Mouse (Mus musculus): Measurements from ENCODE around the gene Grid2ip. TPM values are rescaled to one million over a fixed set of nuclear protein-coding genes. Genes with fewer than 3 reads are reported as not detected.
A peak's percentile ranks its signal among the peaks of the same experiment; 100 is the strongest.

Gene Grid2ip
- total RNA-seq, 2 experiments from 2014 or later, result 1.2 TPM

DNA sequence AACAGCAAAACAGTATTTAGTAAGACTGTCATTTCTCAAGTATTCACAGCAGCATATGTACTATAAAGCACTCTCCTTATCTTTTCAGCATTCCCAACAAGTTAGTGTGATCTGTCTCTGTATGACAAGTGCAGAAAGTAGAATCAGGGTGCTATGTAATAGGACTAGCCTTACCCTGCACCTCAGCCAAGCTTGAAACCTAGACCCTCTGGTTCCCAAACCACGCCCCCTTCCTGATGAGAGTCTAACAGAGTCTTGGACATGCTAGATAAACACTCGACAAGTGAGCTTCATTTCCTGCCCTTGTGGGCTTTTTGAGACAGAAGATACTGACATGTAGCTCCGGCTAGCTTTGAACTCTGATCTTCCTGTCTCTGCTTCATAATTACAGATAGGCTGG is 52.1 kb downstream of the Grid2ip start:
- DNase-seq (ENCODE audit: low spot score in 2 of 2), result no peak

DNA sequence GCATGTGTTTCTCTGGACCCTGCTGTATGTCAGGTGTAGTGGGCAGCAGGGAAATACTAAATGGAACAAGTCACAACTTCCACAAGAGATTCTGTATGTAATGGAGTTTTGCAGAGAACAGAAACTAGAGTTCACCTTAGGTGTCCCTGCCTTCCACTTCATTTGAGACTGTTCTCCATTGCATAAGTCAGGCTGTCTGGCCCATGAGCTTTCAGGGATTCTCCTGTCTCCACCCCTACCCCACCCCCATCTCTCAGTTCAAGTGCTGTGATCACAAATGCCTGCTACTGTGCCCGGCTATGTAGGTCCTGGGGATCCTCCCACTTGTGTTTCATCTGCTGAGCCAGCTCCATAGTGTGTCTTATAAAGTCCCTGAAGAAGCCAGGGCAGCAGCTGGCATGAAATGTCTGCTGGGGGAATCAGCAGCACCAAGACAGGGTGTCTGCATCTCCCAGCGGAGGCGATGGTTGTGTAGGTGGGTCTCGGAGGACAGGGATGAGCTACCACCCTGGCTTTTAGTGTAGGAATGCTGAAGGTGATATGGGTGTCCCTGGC is 53.8 kb downstream of the Grid2ip start:
- DNase-seq (ENCODE audit: low spot score in 2 of 2), result no peak

DNA sequence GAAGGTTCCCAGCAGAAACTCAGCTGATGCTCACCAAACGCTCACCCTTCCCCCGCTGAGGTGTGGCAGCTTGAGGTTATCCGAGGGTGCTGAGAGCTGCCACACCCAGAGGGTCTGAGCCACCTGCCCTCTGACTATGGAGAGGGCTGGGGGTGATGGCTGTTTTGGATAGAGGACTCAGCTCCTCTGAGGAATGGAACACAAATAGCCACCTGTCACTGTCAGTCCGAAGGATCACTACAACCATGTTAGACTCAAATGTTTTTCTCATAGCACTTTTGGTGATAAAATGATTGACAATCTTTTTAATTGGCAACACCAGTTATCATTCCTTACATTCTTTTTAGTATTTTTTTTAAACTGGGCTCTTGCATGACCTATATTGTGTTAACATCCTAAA is 64.3 kb downstream of the Grid2ip start:
- DNase-seq (ENCODE audit: low spot score in 2 of 2), result no peak

DNA sequence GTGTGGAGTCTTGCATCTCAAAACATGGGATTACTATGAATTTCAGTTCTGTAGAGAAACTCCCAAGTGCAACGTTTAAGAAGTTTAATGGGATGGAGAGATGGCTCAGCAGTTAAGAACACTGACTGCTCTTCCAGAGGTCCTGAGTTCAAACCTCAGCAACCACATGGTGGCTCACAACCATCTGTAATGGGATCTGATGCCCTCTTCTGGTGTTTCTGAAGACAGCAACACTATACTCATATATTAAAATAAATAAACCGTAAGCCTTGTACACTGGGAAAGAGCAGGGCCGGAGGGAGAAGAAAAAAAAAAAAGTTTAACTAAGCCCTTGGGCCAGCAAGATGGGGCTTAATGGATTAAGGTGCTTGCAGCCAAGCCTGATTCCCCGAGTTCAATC is 65.9 kb downstream of the Grid2ip start:
- DNase-seq (ENCODE audit: low spot score in 2 of 2), result no peak

DNA sequence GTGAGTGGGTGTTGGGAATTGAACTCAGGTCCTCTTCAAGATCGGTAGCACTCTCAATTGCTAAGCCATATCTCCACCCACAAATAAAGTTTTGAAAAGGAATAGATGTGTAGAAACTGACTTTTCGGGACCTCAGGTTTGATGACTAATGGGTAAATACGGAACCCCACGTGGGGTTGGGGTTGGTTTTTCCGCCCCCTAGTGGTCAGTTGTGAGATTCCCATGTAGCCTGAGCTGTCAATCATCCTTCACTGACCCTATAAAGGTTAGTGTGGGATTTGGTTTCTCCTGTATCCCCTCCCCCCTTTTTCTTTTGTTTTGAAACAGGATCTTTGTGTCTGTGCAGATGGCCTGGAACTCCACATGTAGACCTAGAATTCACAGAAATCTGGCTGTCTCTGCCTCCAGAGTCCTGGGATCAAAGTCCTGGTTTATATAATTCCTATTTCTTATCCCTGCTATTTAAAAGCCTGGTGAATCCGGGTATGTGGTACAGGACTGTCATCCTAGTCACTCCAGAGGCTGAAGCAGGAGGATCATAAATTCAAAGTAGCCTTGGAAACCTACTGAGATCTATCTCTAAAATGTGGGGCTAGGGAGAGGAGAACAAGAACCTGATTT is 66.9 kb downstream of the Grid2ip start:
- peak in 1 of 2 experiments; percentile 45 for DNase-seq (ENCODE audit: low spot score in 2 of 2)

DNA sequence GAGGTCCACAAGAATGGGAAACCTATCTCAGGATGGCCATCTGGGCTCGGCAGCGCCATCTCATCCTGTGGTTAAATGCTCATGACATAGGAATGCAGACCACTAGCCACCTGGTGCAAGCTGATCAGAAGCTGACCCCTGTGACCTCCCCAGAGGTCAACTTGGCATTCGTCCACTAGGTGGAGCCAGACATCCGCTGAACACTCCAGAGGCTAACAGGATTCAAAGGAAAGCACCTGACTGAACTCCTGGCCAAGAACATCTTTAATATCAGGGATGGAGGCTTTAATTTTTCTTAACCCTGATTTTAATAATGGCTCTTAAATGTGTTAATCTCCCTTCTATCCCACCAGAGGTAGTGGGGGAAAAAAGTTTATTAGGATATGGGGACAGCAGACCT is 77.3 kb downstream of the Grid2ip start:
- peak; percentile 46 to 62 for DNase-seq (ENCODE audit: low spot score in 2 of 2)

DNA sequence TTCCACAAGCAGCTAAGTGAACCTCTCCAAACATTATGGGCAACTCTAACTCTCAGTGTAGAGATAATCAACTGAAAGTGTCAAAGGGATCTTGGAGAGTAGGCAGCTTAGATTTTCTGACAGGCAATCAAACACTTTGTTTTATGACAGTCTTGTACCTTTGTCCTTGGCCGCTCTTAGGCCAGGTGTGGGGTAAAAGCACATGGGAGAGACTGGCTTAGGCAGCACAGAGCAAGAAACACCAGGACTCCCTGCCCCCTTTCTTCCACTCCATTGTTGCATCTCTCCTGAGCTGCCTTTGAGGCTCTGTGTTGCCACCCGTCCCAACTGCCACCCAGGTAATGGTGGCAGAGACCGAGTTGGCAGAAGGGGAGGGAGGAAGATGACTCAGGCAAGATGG is 84.2 kb downstream of the Grid2ip start:
- no peak for DNase-seq (ENCODE audit: low spot score in 2 of 2)

DNA sequence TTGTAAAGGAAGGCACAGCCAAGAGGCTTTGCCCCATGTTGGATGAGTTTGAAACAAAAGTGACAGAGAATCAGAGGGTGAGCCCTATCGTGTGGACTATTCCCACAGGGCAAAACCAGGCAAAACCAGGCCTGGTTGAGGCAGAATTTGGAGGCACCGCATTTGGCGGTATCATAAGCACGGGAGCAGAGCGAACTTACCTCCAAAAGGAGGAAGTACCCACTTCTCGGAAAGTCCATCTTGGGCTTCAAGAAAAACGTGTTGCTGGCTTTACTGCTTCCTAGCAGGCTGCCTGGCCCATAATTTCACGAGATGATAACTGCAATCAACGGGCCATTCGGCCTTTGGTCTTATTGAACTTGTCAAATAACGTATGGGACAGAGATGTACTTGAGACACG is 84.6 kb downstream of the Grid2ip start:
- DNase-seq (ENCODE audit: low spot score in 2 of 2), result no peak

Other genes with a start within 250 kb of the Grid2ip start
- 10 to 100 TPM; 59.9 to 60.5 TPM for gene Rnf216, start 244.3 kb upstream of the Grid2ip start, total RNA-seq (2021)
- under 1 TPM; 0.11 to 0.17 TPM for gene Olfr718-ps1, start 209.8 kb upstream of the Grid2ip start, total RNA-seq (2021)
- gene Rbak, start 176.6 kb upstream of the Grid2ip start, total RNA-seq (2021), result 10 to 100 TPM; 24.0 to 27.5 TPM
- not detected for gene Spdye4b, start 176.3 kb upstream of the Grid2ip start, total RNA-seq (2021)
- gene Spdye4a, start 130.4 kb upstream of the Grid2ip start, total RNA-seq (2021), result not detected
- gene Zfp12, start 122.2 kb upstream of the Grid2ip start, total RNA-seq (2021), result 10 to 100 TPM; 24.8 to 29.1 TPM
- gene Zfp316, start 87.3 kb upstream of the Grid2ip start, total RNA-seq (2021), result 10 to 100 TPM; 12.3 to 14.1 TPM
- gene Zfp853, start 63.7 kb upstream of the Grid2ip start, total RNA-seq (2021), result 1 to 10 TPM; 1.1 to 1.5 TPM
- gene E130309D02Rik, start 42.0 kb upstream of the Grid2ip start, total RNA-seq (2021), result 10 to 100 TPM; 29.5 to 30.9 TPM
- gene Zdhhc4, start 28.1 kb upstream of the Grid2ip start, total RNA-seq (2021), result 10 to 100 TPM; 64.3 to 72.7 TPM
- 100 to 1,000 TPM; 129 to 136 TPM for gene Kdelr2, start 46.5 kb downstream of the Grid2ip start, total RNA-seq (2021)
- 10 to 100 TPM; 13.4 to 13.5 TPM for gene Daglb, start 107.2 kb downstream of the Grid2ip start, total RNA-seq (2021)
- gene Rac1, start 170.7 kb downstream of the Grid2ip start, total RNA-seq (2021), result 100 to 1,000 TPM; 390 TPM

Data from adrenal gland, postnatal 4 days (tissue).